Mouse (Mus musculus): Measurements from ENCODE around the gene Fchsd2. TPM values are rescaled to one million over a fixed set of nuclear protein-coding genes. Genes with fewer than 3 reads are reported as not detected.

Gene Fchsd2
- total and polyA plus RNA-seq, 3 experiments: 9.7 to 31.3 (median 14.9) TPM

GRCm38 (mm10) chr7:101318848-101319247, 226.2 kb downstream of the Fchsd2 start:
- Histone ChIP-seq H3K4me3 (ENCODE audit: low read depth, low read length) (no peak overlapping the region), H3K9me3 (replicated peaks) (no peaks in the 10 kb centered on the region), H3K36me3 (replicated peaks) (no peaks in the 10 kb centered on the region), H3K4me1 (ENCODE audit: insufficient read depth, low read depth, low read length) (peaks cover 8% of the 10 kb centered on the region; the same call in 1 of the 2 replicates), H3K27me3 (ENCODE audit: insufficient read depth, low read length) (peaks cover 74% of the 10 kb centered on the region)
- DNase-seq (ENCODE audit: low spot score) (no peak), ATAC-seq (ENCODE audit: extremely low read depth, insufficient number of reproducible peaks, low FRiP score, poor library complexity, severe bottlenecking) (no peak)
- no peak for TF ChIP-seq GATA1 (IDR thresholded peaks at IDR 0.05; ENCODE audit: borderline replicate concordance, low read length)
- TF ChIP-seq POLR2AphosphoS5 (IDR thresholded peaks at IDR 0.05; ENCODE audit: insufficient replicate concordance, low read depth, low read length): no peak
- TF ChIP-seq TAL1 (conservative IDR thresholded peaks at IDR 0.05; ENCODE audit: low read depth, low read length): no peak
- TF ChIP-seq CTCF (IDR thresholded peaks at IDR 0.05; ENCODE audit: low read depth, low read length): no peak
- TF ChIP-seq GATA2 (IDR thresholded peaks at IDR 0.05; ENCODE audit: borderline replicate concordance, low read depth, low read length): no peak

GRCm38 (mm10) chr7:101319796-101320195, 227.1 kb downstream of the Fchsd2 start:
- no peak overlapping the region for H3K4me3 ChIP-seq (ENCODE audit: low read depth, low read length)
- peaks cover 70% of the 10 kb centered on the region for H3K27me3 ChIP-seq (ENCODE audit: insufficient read depth, low read length)
- no peaks in the 10 kb centered on the region for H3K36me3 ChIP-seq (replicated peaks)
- DNase-seq (ENCODE audit: low spot score) (no peak), ATAC-seq (ENCODE audit: extremely low read depth, insufficient number of reproducible peaks, low FRiP score, poor library complexity, severe bottlenecking) (no peak)
- TF ChIP-seq GATA1 (IDR thresholded peaks at IDR 0.05; ENCODE audit: borderline replicate concordance, low read length) (no peak), CTCF (IDR thresholded peaks at IDR 0.05; ENCODE audit: low read depth, low read length) (no peak), POLR2AphosphoS5 (IDR thresholded peaks at IDR 0.05; ENCODE audit: insufficient replicate concordance, low read depth, low read length) (no peak), TAL1 (conservative IDR thresholded peaks at IDR 0.05; ENCODE audit: low read depth, low read length) (no peak), GATA2 (IDR thresholded peaks at IDR 0.05; ENCODE audit: borderline replicate concordance, low read depth, low read length) (no peak)
- H3K9me3 ChIP-seq (replicated peaks): no peaks in the 10 kb centered on the region
- H3K4me1 ChIP-seq (ENCODE audit: insufficient read depth, low read depth, low read length): peaks cover 8% of the 10 kb centered on the region; the same call in 1 of the 2 replicates

- ATAC-seq (ENCODE audit: extremely low read depth, insufficient number of reproducible peaks, low FRiP score, poor library complexity, severe bottlenecking): no peak
Observed at GRCm38 (mm10) chr7:101320399-101321217, 227.9 kb downstream of the Fchsd2 start.

GRCm38 (mm10) chr7:101321218-101321827, 228.7 kb downstream of the Fchsd2 start:
- peak overlapping the region; percentile 35; the same call in 1 of the 2 replicates for H3K4me3 ChIP-seq (ENCODE audit: low read depth, low read length)
- peaks cover 78% of the 10 kb centered on the region for H3K27me3 ChIP-seq (ENCODE audit: insufficient read depth, low read length)
- TF ChIP-seq GATA2 (IDR thresholded peaks at IDR 0.05; ENCODE audit: borderline replicate concordance, low read depth, low read length) (no peak), CTCF (IDR thresholded peaks at IDR 0.05; ENCODE audit: low read depth, low read length) (no peak), TAL1 (conservative IDR thresholded peaks at IDR 0.05; ENCODE audit: low read depth, low read length) (no peak), GATA1 (IDR thresholded peaks at IDR 0.05; ENCODE audit: borderline replicate concordance, low read length) (no peak)
- peaks cover 8% of the 10 kb centered on the region; the same call in 1 of the 2 replicates for H3K4me1 ChIP-seq (ENCODE audit: insufficient read depth, low read depth, low read length)
- no peaks in the 10 kb centered on the region for H3K36me3 ChIP-seq (replicated peaks)
- no peak for ATAC-seq (ENCODE audit: extremely low read depth, insufficient number of reproducible peaks, low FRiP score, poor library complexity, severe bottlenecking)
- H3K9me3 ChIP-seq (replicated peaks): no peaks in the 10 kb centered on the region
- no peak for DNase-seq (ENCODE audit: low spot score)

More at GRCm38 (mm10) chr7:101320399-101321217, 227.9 kb downstream of the Fchsd2 start:
- Histone ChIP-seq H3K4me3 (ENCODE audit: low read depth, low read length) (no peak overlapping the region; the same call in 1 of the 2 replicates), H3K4me1 (ENCODE audit: insufficient read depth, low read depth, low read length) (peaks cover 8% of the 10 kb centered on the region; the same call in 1 of the 2 replicates), H3K27me3 (ENCODE audit: insufficient read depth, low read length) (peaks cover 72% of the 10 kb centered on the region), H3K9me3 (replicated peaks) (no peaks in the 10 kb centered on the region), H3K36me3 (replicated peaks) (no peaks in the 10 kb centered on the region)
- TF ChIP-seq POLR2AphosphoS5 (IDR thresholded peaks at IDR 0.05; ENCODE audit: insufficient replicate concordance, low read depth, low read length) (no peak), TAL1 (conservative IDR thresholded peaks at IDR 0.05; ENCODE audit: low read depth, low read length) (no peak), GATA1 (IDR thresholded peaks at IDR 0.05; ENCODE audit: borderline replicate concordance, low read length) (no peak)
- DNase-seq (ENCODE audit: low spot score): no peak

- Histone ChIP-seq H3K4me1 (ENCODE audit: insufficient read depth, low read depth, low read length) (peaks cover 4% of the 10 kb centered on the region; the same call in 1 of the 2 replicates), H3K36me3 (replicated peaks) (no peaks in the 10 kb centered on the region), H3K27me3 (ENCODE audit: insufficient read depth, low read length) (peaks cover 79% of the 10 kb centered on the region), H3K9me3 (replicated peaks) (no peaks in the 10 kb centered on the region), H3K4me3 (ENCODE audit: low read depth, low read length) (no peak overlapping the region)
- no peak for DNase-seq (ENCODE audit: low spot score)
- no peak for ATAC-seq (ENCODE audit: extremely low read depth, insufficient number of reproducible peaks, low FRiP score, poor library complexity, severe bottlenecking)
- TF ChIP-seq CTCF (IDR thresholded peaks at IDR 0.05; ENCODE audit: low read depth, low read length) (no peak), POLR2AphosphoS5 (IDR thresholded peaks at IDR 0.05; ENCODE audit: insufficient replicate concordance, low read depth, low read length) (no peak), GATA2 (IDR thresholded peaks at IDR 0.05; ENCODE audit: borderline replicate concordance, low read depth, low read length) (no peak), TAL1 (conservative IDR thresholded peaks at IDR 0.05; ENCODE audit: low read depth, low read length) (no peak), GATA1 (IDR thresholded peaks at IDR 0.05; ENCODE audit: borderline replicate concordance, low read length) (no peak)
Observed at GRCm38 (mm10) chr7:101323141-101323594, 230.5 kb downstream of the Fchsd2 start.

Data from G1E (cell line).